Mouse (Mus musculus) ES-Bruce4 (cell line): ENCODE measurements at regions not wholly inside any gene's neighbourhood (a gene's known extent, or its start where the extent isn't known, plus 50 kb on each side); places are given as distances from the start of the nearest gene placed in this dataset.

Experiments
- CTCF ChIP-seq: IDR thresholded peaks from one replicate; pipeline ENCODE4 v1.8.1; 2011; ENCODE audit warnings: low read depth, low read length
- EP300 ChIP-seq: IDR thresholded peaks from 2 replicates; pipeline ENCODE4 v1.6.1; 2011; ENCODE audit warnings: low read depth, low read length; ENCODE audit not compliant: insufficient read depth
- POLR2A ChIP-seq: IDR thresholded peaks from one replicate; pipeline ENCODE4 v1.8.1; 2011; ENCODE audit warnings: low read length; ENCODE audit not compliant: insufficient read depth

DNA sequence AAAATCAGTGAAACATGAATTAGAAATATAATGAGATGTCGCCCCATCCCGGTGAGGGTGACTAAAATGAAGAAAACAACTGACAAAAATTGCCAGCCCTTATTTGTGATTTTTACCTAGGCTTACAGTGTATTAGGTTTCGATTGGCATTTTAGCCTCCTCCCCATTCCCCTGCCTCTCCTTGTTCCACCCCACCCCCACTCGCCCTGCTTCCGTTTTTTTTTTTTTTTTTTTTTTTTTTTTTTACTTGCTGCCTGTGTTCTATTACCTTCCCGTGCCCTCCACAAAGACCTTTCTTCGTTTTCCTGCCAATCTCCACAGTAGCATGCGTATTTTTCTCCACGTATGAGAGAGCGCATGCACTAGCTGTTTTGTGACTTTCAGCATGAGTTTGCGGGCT, 435.3 kb upstream of the Gm10131 start:
- no peak for TF ChIP-seq CTCF
- no peak for TF ChIP-seq EP300
- TF ChIP-seq POLR2A: no peak
